Mouse (Mus musculus): Measurements from ENCODE around the gene Olfr1121. TPM values are rescaled to one million over a fixed set of nuclear protein-coding genes. Genes with fewer than 3 reads are reported as not detected.

The Olfr1121 gene
- not detected for polyA plus RNA-seq (2017; shearing (Covaris generic))

DNA sequence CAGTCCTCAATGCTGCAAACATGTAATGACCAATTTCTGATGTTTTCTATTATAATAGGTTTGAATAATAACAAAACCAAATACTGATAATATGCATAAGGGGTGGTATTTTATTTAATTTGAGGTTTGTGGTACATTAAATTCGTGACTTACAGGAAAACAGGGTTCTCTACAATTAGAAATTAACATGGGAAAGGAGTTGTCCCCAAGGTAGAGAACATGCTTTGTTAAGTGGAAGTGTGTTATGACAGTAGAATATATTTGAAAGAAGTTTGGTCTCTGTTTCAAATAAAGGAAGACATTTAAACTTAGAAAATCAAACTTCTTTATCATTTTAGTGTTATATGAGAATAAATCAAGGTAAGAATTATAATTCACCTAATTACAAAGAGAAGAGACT lies at the start of gene Olfr1121:
Olfr1121 (plus strand) TSS at position 301 of the 400 bp plus-strand sequence.

DNA sequence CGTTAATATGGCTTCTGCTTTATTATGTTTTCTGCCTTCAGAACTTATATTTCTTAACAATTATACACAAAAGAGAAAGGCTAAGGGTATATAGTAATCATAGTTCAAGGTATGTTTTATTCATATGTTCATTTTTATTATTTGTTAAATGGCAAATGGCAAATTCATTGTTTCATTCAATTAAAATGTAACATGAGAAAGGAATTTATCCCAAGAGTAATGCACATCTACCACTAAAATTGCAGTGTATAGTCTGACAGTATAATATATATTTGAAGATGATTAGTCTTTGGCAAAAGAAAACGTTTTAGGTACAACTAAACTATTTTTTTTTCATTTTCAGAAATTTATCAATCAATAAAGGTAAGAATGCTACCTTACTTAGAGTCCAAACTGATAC lies 15.2 kb upstream of the Olfr1121 start, which contains the start of gene Olfr1120:
Olfr1120 (plus strand) TSS at position 301 of the 400 bp plus-strand sequence.

DNA sequence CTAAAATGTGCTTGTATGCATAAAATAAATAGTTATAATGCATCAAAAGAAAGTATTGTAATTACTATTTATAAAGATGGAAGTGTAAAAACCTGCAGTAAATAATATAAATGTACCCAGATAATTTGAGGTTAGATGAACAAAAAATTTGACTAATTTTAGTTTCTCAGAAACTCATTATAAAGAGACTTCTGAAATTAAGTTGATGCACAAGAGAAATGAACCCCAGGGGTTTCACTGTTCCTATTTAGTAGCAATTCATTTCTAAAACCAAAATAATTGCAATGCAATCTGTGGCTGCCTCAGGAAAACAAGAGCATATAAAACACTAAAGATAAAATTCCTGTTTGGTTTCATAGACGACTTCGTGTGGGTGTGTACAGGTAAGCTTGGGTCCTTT lies 15.9 kb downstream of the Olfr1121 start, which contains the start of gene Olfr1122:
Olfr1122 (plus strand) TSS at position 301 of the 400 bp plus-strand sequence.

DNA sequence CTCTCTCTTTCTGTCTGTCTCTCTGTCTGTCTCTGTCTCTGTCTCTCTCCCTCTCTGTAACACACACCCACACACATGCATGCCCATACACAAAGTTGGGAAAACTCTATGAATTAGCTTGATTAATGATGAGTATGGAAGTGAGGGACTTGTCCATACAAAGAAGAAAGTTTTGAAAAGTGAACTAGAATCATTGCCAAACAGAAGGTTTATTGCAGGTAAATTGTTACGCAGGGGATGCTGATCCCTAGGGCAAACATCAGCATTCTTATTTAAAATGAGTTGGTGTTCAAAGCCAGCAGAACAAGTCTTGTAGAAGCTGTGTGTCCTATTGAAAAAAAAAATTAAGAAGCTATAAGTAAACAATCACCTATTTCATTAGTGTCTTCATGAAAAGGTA lies 46.6 kb downstream of the Olfr1121 start, which contains the start of gene Olfr1123:
Olfr1123 (plus strand) TSS at position 301 of the 400 bp plus-strand sequence.

Other genes with a start within 250 kb of the Olfr1121 start
- gene Olfr1110, start 229.6 kb upstream of the Olfr1121 start, polyA plus RNA-seq (2017; shearing (Covaris generic)): not detected
- gene Olfr1111, start 217.3 kb upstream of the Olfr1121 start, polyA plus RNA-seq (2017; shearing (Covaris generic)): not detected
- not detected for gene Olfr1112, start 182.1 kb upstream of the Olfr1121 start, polyA plus RNA-seq (2017; shearing (Covaris generic))
- not detected for gene Olfr1113, start 160.9 kb upstream of the Olfr1121 start, polyA plus RNA-seq (2017; shearing (Covaris generic))
- gene Olfr1115, start 121.9 kb upstream of the Olfr1121 start, polyA plus RNA-seq (2017; shearing (Covaris generic)): not detected
- 0.02 TPM for gene Olfr1116, start 102.4 kb upstream of the Olfr1121 start, polyA plus RNA-seq (2017; shearing (Covaris generic))
- gene Olfr1118, start 62.3 kb upstream of the Olfr1121 start, polyA plus RNA-seq (2017; shearing (Covaris generic)): not detected
- gene Olfr1120, start 15.1 kb upstream of the Olfr1121 start, polyA plus RNA-seq (2017; shearing (Covaris generic)): not detected
- not detected for gene Olfr1122, start 16.0 kb downstream of the Olfr1121 start, polyA plus RNA-seq (2017; shearing (Covaris generic))
- not detected for gene Olfr1123, start 46.7 kb downstream of the Olfr1121 start, polyA plus RNA-seq (2017; shearing (Covaris generic))
- not detected for gene Olfr1124, start 60.4 kb downstream of the Olfr1121 start, polyA plus RNA-seq (2017; shearing (Covaris generic))
- not detected for gene Olfr1126, start 84.1 kb downstream of the Olfr1121 start, polyA plus RNA-seq (2017; shearing (Covaris generic))
- not detected for gene Pramel7, start 127.2 kb downstream of the Olfr1121 start, polyA plus RNA-seq (2017; shearing (Covaris generic))
- not detected for gene Pramel6, start 136.7 kb downstream of the Olfr1121 start, polyA plus RNA-seq (2017; shearing (Covaris generic))
- not detected for gene Olfr153, start 161.9 kb downstream of the Olfr1121 start, polyA plus RNA-seq (2017; shearing (Covaris generic))
- gene Olfr1128, start 175.6 kb downstream of the Olfr1121 start, polyA plus RNA-seq (2017; shearing (Covaris generic)): not detected
- not detected for gene Olfr1129, start 204.0 kb downstream of the Olfr1121 start, polyA plus RNA-seq (2017; shearing (Covaris generic))
- gene Olfr1130, start 236.3 kb downstream of the Olfr1121 start, polyA plus RNA-seq (2017; shearing (Covaris generic)): not detected